Mouse (Mus musculus) MEL (cell line): Measurements from ENCODE around the gene Slc13a3.

Experiments used
- CTCF ChIP-seq, 3 experiments: IDR thresholded peaks in 2 of 3; conservative IDR thresholded peaks in 1 of 3; 2 replicates each; pipeline ENCODE4 v1.5.1; 2011 to 2012; ENCODE audit warnings: low read length in 3 of 3, low read depth in 2 of 3, mild to moderate bottlenecking in 2 of 3, improper control_type of control experiment in 1 of 3, inconsistent platforms in 1 of 3, mixed read lengths in 1 of 3, moderate library complexity in 1 of 3; ENCODE audit not compliant: control insufficient read depth in 1 of 3, insufficient read depth in 1 of 3, poor library complexity in 1 of 3, severe bottlenecking in 1 of 3
- EP300 ChIP-seq, 2 experiments: IDR thresholded peaks; 2 replicates each; pipeline ENCODE4 v1.6.1; 2011; ENCODE audit warnings: improper control_type of control experiment in 2 of 2, low read length in 2 of 2, low read depth in 1 of 2, mild to moderate bottlenecking in 1 of 2
- MYC ChIP-seq: IDR thresholded peaks from 2 replicates; pipeline ENCODE4 v1.6.1; 2011; ENCODE audit warnings: low read depth, mild to moderate bottlenecking, low read length, improper control_type of control experiment, moderate library complexity
- NRF1 ChIP-seq: IDR thresholded peaks from 2 replicates; pipeline ENCODE4 v1.6.1; 2014; ENCODE audit warnings: low read depth, mild to moderate bottlenecking, inconsistent platforms, low read length, improper control_type of control experiment, moderate library complexity; ENCODE audit not compliant: poor library complexity, insufficient read depth, severe bottlenecking
- POLR2A ChIP-seq, 2 experiments: IDR thresholded peaks; 2 replicates each; pipeline ENCODE4 v1.6.1; 2011 to 2012; ENCODE audit warnings: low read length in 2 of 2, mild to moderate bottlenecking in 2 of 2, control low read depth in 1 of 2, improper control_type of control experiment in 1 of 2, low read depth in 1 of 2, moderate library complexity in 1 of 2; ENCODE audit not compliant: control insufficient read depth in 1 of 2, insufficient read depth in 1 of 2, poor library complexity in 1 of 2
- RAD21 ChIP-seq: IDR thresholded peaks from 2 replicates; pipeline ENCODE4 v1.6.1; 2011; ENCODE audit warnings: mild to moderate bottlenecking, low read depth, low read length, improper control_type of control experiment
- TAL1 ChIP-seq: IDR thresholded peaks from 2 replicates; pipeline ENCODE4 v1.6.1; 2012; ENCODE audit warnings: mild to moderate bottlenecking, inconsistent platforms, low read length, moderate library complexity, mixed read lengths
- TCF12 ChIP-seq: IDR thresholded peaks from 2 replicates; pipeline ENCODE4 v1.6.1; 2014; ENCODE audit warnings: low read depth, mild to moderate bottlenecking, inconsistent platforms, low read length, improper control_type of control experiment, moderate library complexity
- ZKSCAN1 ChIP-seq: IDR thresholded peaks from 2 replicates; pipeline ENCODE4 v1.6.1; 2012; ENCODE audit warnings: low read depth, mild to moderate bottlenecking, inconsistent platforms, low read length, improper control_type of control experiment, moderate library complexity
- ZNF384 ChIP-seq: IDR thresholded peaks from 2 replicates; pipeline ENCODE4 v1.6.1; 2012; ENCODE audit warnings: low read depth, mild to moderate bottlenecking, inconsistent platforms, low read length, improper control_type of control experiment

- TF ChIP-seq POLR2A (IDR thresholded peaks at IDR 0.05; ENCODE audit: control insufficient read depth in 1 of 2, insufficient read depth in 1 of 2, low read depth in 1 of 2, low read length in 2 of 2, poor library complexity in 1 of 2) = no peak
- TF ChIP-seq CTCF (IDR thresholded peaks at IDR 0.05 in 2 of 3, conservative IDR thresholded peaks at IDR 0.05 in 1 of 3; ENCODE audit: control insufficient read depth in 1 of 3, insufficient read depth in 1 of 3, low read depth in 2 of 3, low read length in 3 of 3, poor library complexity in 1 of 3, severe bottlenecking in 1 of 3) = no peak
- no peak for TF ChIP-seq ZNF384
- no peak for TF ChIP-seq TCF12
- no peak for TF ChIP-seq MYC
- TF ChIP-seq RAD21 = no peak
- no peak for TF ChIP-seq TAL1
- TF ChIP-seq NRF1 = no peak
- TF ChIP-seq ZKSCAN1 = no peak
- no peak for TF ChIP-seq EP300 (IDR thresholded peaks at IDR 0.05; ENCODE audit: low read depth in 1 of 2, low read length in 2 of 2)
These were observed 2.4 kb upstream of the Slc13a3 start for GRCm38 (mm10) chr2:165475412-165475811.
